Mouse (Mus musculus) hindbrain, embryonic 14.5 days (tissue): ENCODE data around the gene Elp1. TPM values are rescaled to one million over a fixed set of nuclear protein-coding genes. Genes with fewer than 3 reads are reported as not detected.

Experiments
- ATAC-seq: fragments of 200-750 bp; cut with Nextera tagmentation; 2 replicates; pipeline ENCODE4 v1.8.0; 2017; ENCODE audit warnings: moderate number of reproducible peaks, mild to moderate bottlenecking, moderate TSS enrichment, moderate library complexity; ENCODE audit not compliant: low FRiP score
- DNase-seq: peaks from one replicate; pipeline ENCODE4 v3.0.0-alpha.2; 2015; ENCODE audit warnings: low spot score
- H3K27ac ChIP-seq: fragments of 300-500 bp; sonication (generic); 2 replicates; pipeline ENCODE4 v1.5.1; 2014; ENCODE audit warnings: mild to moderate bottlenecking, moderate library complexity
- H3K27me3 ChIP-seq: fragments of 300-500 bp; sonication (generic); 2 replicates; pipeline ENCODE4 v1.6.1; 2014; ENCODE audit warnings: mild to moderate bottlenecking, low read length, mixed read lengths; ENCODE audit not compliant: control insufficient read depth, insufficient read depth
- H3K36me3 ChIP-seq: fragments of 300-500 bp; sonication (generic); replicated peaks from 2 replicates; pipeline ENCODE4 v1.6.1; 2014; ENCODE audit not compliant: control insufficient read depth, insufficient read depth
- H3K4me1 ChIP-seq: fragments of 300-500 bp; sonication (generic); replicated peaks from 2 replicates; pipeline ENCODE4 v1.6.1; 2014; ENCODE audit warnings: antibody characterized with exemption, low read length, mixed read lengths; ENCODE audit not compliant: control insufficient read depth, insufficient read depth
- H3K4me2 ChIP-seq: fragments of 300-500 bp; sonication (generic); replicated peaks from 2 replicates; pipeline ENCODE4 v1.6.1; 2014; ENCODE audit warnings: mild to moderate bottlenecking, moderate library complexity
- H3K4me3 ChIP-seq: fragments of 300-500 bp; sonication (generic); replicated peaks from 2 replicates; pipeline ENCODE4 v1.5.1; 2014; ENCODE audit warnings: mild to moderate bottlenecking, low read length
- H3K9ac ChIP-seq: fragments of 300-500 bp; sonication (generic); 2 replicates; pipeline ENCODE4 v1.6.1; 2014
- H3K9me3 ChIP-seq: fragments of 300-500 bp; sonication (generic); 2 replicates; pipeline ENCODE4 v1.6.1; 2016; ENCODE audit warnings: low read length; ENCODE audit not compliant: control insufficient read depth
- WGBS: fragments of 180-500 bp; shearing (Covaris S2); extraction: QIAGEN DNeasy Blood & Tissue Kit; methylation state at CpG from one replicate; pipeline ENCODE4 v1.1.7; 2014; 5-methylcytosine and 5-hydroxymethylcytosine counted together
- polyA plus RNA-seq: library from polyadenylated mRNA; unstranded; fragments of >200 nt; fragmentation: Nextera tagmentation; extraction: Ambion mirVana; gene quantifications from 2 replicates; pipeline ENCODE4 v1.2.1, GENCODE M21; 2014

Gene Elp1
- polyA plus RNA-seq, 1 experiment from 2014 or later = 82.5 TPM

- Histone ChIP-seq H3K9me3 (no peaks in the 10 kb centered on the region), H3K4me2 (no peak overlapping the region), H3K4me3 (no peak overlapping the region), H3K27me3 (no peaks in the 10 kb centered on the region), H3K9ac (no peak overlapping the region), H3K27ac (no peak overlapping the region), H3K36me3 (peaks cover 69% of the 10 kb centered on the region), H3K4me1 (no peaks in the 10 kb centered on the region)
- DNase-seq (no peak), ATAC-seq (no peak)
- WGBS = 83% methylated on average over 6 of the region's 6 CpGs
These were observed 35.5 kb upstream of the Elp1 start for GRCm38 (mm10) chr4:56837661-56838060.

GRCm38 (mm10) chr4:56831998-56832397 is 29.9 kb upstream of the Elp1 start:
- Histone ChIP-seq H3K4me3 (no peak overlapping the region), H3K9ac (no peak overlapping the region), H3K9me3 (no peaks in the 10 kb centered on the region), H3K4me2 (no peak overlapping the region), H3K4me1 (no peaks in the 10 kb centered on the region), H3K36me3 (peaks cover 71% of the 10 kb centered on the region), H3K27ac (no peak overlapping the region), H3K27me3 (no peaks in the 10 kb centered on the region)
- no peak for ATAC-seq
- DNase-seq = no peak
- WGBS = 87% methylated on average over 7 of the region's 7 CpGs

GRCm38 (mm10) chr4:56831013-56831609 is 29.0 kb upstream of the Elp1 start:
- ATAC-seq = no peak
- no peaks in the 10 kb centered on the region for H3K9me3 ChIP-seq
- DNase-seq = no peak

DNA sequence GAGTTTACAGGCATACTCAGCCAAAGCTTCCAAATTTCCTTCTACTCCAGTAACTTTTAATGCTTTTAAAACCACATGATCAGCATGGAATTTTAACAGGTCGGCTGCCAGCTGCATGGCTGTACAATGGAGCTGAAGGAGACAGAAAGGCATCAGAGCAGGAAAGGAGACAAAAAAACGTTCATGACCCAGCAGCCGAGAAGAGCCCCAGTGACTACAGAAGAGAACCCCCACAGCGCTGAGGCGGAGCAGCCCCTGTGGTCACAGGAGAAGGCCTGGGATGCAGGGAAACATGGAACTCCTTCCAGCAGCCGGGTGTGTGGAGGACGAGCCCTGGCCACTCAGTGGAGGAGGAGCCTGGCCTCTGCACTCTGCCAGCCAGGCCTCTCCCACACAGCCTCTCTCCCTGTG is 27.4 kb upstream of the Elp1 start:
- ATAC-seq = no peak
- 47% methylated on average over 7 of the region's 7 CpGs for WGBS
- peaks cover 63% of the 10 kb centered on the region for H3K36me3 ChIP-seq
- no peaks in the 10 kb centered on the region for H3K4me1 ChIP-seq
- no peak overlapping the region for H3K4me2 ChIP-seq
- H3K4me3 ChIP-seq = no peak overlapping the region
- H3K27ac ChIP-seq = no peak overlapping the region
- no peaks in the 10 kb centered on the region for H3K9me3 ChIP-seq
- H3K27me3 ChIP-seq = no peaks in the 10 kb centered on the region
- no peak for DNase-seq
- no peak overlapping the region for H3K9ac ChIP-seq

More at GRCm38 (mm10) chr4:56831013-56831609, 29.0 kb upstream of the Elp1 start:
- no peak overlapping the region for H3K27ac ChIP-seq
- no peaks in the 10 kb centered on the region for H3K27me3 ChIP-seq
- H3K4me1 ChIP-seq = no peaks in the 10 kb centered on the region
- no peak overlapping the region for H3K4me3 ChIP-seq
- no peak overlapping the region for H3K9ac ChIP-seq
- peaks cover 70% of the 10 kb centered on the region for H3K36me3 ChIP-seq
- WGBS = 59% methylated on average over 13 of the region's 13 CpGs
- H3K4me2 ChIP-seq = no peak overlapping the region

DNA sequence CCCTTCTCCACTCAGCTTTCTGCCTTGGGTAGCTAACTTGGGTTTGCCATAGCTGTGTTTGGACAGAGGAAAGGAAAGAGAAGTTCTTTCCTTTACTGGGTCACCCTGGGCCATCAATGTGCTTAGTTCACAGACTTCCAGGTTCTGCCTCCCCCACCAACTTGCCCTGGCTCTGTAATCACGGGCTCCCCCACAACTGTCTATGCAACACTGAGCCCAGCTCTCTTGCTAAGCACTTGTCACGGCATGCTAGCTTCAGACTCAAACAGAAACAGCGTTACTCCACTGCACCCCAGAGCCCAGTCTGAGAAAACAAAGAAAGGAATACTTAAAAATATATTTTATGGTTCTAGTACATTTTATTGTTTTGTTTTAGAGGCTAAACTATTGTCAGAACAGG is 26.8 kb upstream of the Elp1 start:
- no peak for DNase-seq
- WGBS = 87% methylated on average over 3 of the region's 3 CpGs
- no peak overlapping the region for H3K9ac ChIP-seq
- H3K36me3 ChIP-seq = peaks cover 63% of the 10 kb centered on the region
- no peaks in the 10 kb centered on the region for H3K9me3 ChIP-seq
- H3K27me3 ChIP-seq = no peaks in the 10 kb centered on the region
- H3K4me1 ChIP-seq = no peaks in the 10 kb centered on the region
- H3K4me3 ChIP-seq = no peak overlapping the region
- no peak overlapping the region for H3K4me2 ChIP-seq
- no peak for ATAC-seq
- no peak overlapping the region for H3K27ac ChIP-seq

DNA sequence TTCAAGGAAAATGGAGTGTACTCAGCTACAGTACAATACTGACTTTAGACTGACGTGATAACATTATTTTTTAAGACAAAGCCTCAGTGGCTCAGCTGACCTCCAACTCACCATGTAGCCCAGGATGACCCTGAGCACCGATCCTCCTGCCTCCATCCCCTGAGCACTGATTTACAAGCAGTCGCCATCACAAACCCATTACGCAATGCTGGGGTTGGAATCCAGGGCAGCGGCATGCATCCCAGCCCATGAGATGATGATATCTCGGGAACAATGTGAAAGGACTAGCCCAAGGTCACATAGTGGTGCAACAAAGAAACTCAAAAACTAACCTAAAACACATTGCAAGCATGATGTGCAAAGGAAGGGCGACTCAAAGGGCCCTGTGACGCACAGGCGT is 22.1 kb upstream of the Elp1 start:
- no peak overlapping the region for H3K4me3 ChIP-seq
- no peak overlapping the region for H3K27ac ChIP-seq
- ATAC-seq (no peak), DNase-seq (no peak)
- no peaks in the 10 kb centered on the region for H3K27me3 ChIP-seq
- 90% methylated on average over 9 of the region's 9 CpGs for WGBS
- no peaks in the 10 kb centered on the region for H3K4me1 ChIP-seq
- no peak overlapping the region for H3K4me2 ChIP-seq
- peaks cover 41% of the 10 kb centered on the region for H3K36me3 ChIP-seq
- H3K9ac ChIP-seq = no peak overlapping the region
- no peaks in the 10 kb centered on the region for H3K9me3 ChIP-seq

GRCm38 (mm10) chr4:56820017-56820550 is 18.0 kb upstream of the Elp1 start:
- ATAC-seq (no peak), DNase-seq (peak; percentile 67)
- peaks cover 33% of the 10 kb centered on the region for H3K36me3 ChIP-seq
- H3K27me3 ChIP-seq = no peaks in the 10 kb centered on the region
- no peak overlapping the region for H3K4me2 ChIP-seq
- no peak overlapping the region for H3K27ac ChIP-seq
- no peaks in the 10 kb centered on the region for H3K4me1 ChIP-seq
- H3K9ac ChIP-seq = no peak overlapping the region
- no peaks in the 10 kb centered on the region for H3K9me3 ChIP-seq
- H3K4me3 ChIP-seq = no peak overlapping the region

DNA sequence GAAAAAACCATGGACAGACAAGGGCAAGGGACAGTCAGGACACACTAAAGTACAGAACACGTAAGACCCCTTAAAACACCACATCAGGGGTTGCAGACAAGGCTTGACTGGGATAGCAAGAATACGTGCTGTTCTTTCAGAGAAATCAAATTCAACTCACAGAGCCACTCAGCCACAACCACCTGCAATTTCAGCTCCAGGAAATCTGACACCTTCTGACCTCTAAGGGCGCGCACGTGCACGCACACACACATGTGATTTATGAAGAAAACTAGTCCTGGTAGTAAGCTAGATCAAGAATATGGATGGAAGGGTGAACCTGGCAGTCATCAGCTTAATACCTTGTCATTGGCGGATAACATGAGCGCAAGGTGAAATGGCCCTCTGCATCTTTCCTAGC is 13.0 kb upstream of the Elp1 start:
- Histone ChIP-seq H3K27me3 (no peaks in the 10 kb centered on the region), H3K9me3 (no peaks in the 10 kb centered on the region), H3K4me3 (no peak overlapping the region), H3K27ac (no peak overlapping the region), H3K4me2 (no peak overlapping the region), H3K4me1 (no peaks in the 10 kb centered on the region), H3K9ac (no peak overlapping the region), H3K36me3 (peaks cover 49% of the 10 kb centered on the region)
- WGBS = 89% methylated on average over 8 of the region's 8 CpGs
- no peak for DNase-seq
- no peak for ATAC-seq

DNA sequence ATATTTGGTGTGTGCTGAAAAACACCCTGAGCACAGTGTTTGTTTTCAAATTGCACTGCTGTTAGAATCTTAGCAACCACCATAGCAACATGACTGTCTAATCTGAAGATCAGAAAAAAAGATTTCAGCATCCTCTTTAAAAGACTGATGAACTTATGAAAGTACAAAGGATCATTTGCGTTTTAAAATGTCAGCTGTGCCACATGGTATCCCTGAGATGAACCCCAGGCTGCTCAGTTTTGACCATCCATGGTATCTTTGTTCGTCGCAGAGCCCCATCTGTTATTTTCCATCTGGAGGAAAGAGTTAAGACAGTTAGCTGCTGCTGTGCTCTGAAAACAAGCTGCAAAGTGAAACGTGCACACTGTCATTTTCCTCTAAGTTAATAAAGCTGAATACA is 10.0 kb upstream of the Elp1 start:
- H3K36me3 ChIP-seq = peaks cover 61% of the 10 kb centered on the region
- H3K9me3 ChIP-seq = no peaks in the 10 kb centered on the region
- no peaks in the 10 kb centered on the region for H3K27me3 ChIP-seq
- H3K9ac ChIP-seq = no peak overlapping the region
- no peak overlapping the region for H3K27ac ChIP-seq
- 78% methylated on average over 4 of the region's 4 CpGs for WGBS
- ATAC-seq (no peak), DNase-seq (no peak)
- H3K4me2 ChIP-seq = no peak overlapping the region
- no peak overlapping the region for H3K4me3 ChIP-seq
- no peaks in the 10 kb centered on the region for H3K4me1 ChIP-seq

- Histone ChIP-seq H3K9me3 (no peaks in the 10 kb centered on the region), H3K36me3 (peaks cover 60% of the 10 kb centered on the region), H3K27me3 (no peaks in the 10 kb centered on the region), H3K4me3 (no peak overlapping the region), H3K9ac (no peak overlapping the region), H3K27ac (no peak overlapping the region), H3K4me2 (no peak overlapping the region), H3K4me1 (no peaks in the 10 kb centered on the region)
- DNase-seq (no peak), ATAC-seq (no peak)
- 69% methylated on average over 3 of the region's 3 CpGs for WGBS
These were observed 9.5 kb upstream of the Elp1 start for GRCm38 (mm10) chr4:56811642-56812041.
